Mouse (Mus musculus): ENCODE results near the gene Ankrd65.

DNA sequence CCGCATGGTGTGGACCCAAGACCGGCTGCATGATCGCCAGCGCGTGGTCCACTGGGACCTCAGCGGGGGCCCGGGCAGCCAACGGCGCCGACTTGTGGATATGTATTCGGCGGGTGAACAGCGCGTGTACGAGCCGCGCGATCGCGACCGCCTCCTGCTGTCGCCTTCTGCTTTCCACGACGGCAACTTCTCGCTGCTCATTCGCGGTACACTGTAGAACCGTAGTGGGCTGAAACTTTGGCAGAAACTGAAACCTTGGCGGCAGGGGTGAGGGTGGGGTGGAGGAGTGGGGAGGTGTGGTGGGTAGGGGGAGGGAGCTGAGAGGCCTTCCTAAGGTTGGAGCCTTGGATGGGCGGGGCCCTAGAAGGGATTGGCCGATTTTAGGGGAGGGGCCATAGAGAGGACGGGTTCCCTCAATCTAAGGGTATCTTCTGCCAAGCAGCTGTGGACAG is 50.8 kb downstream of the Ankrd65 start:
- TF ChIP-seq CTCF (IDR thresholded peaks at IDR 0.05; ENCODE audit: low read depth) (peak; percentile 57), EP300 (IDR thresholded peaks at IDR 0.05; ENCODE audit: low read depth) (no peak)
